Mouse (Mus musculus): ENCODE data around the gene Il22ra2. TPM values are rescaled to one million over a fixed set of nuclear protein-coding genes. Genes with fewer than 3 reads are reported as not detected.

Il22ra2 gene
- polyA plus RNA-seq, 1 experiment from 2014 or later: not detected

DNA sequence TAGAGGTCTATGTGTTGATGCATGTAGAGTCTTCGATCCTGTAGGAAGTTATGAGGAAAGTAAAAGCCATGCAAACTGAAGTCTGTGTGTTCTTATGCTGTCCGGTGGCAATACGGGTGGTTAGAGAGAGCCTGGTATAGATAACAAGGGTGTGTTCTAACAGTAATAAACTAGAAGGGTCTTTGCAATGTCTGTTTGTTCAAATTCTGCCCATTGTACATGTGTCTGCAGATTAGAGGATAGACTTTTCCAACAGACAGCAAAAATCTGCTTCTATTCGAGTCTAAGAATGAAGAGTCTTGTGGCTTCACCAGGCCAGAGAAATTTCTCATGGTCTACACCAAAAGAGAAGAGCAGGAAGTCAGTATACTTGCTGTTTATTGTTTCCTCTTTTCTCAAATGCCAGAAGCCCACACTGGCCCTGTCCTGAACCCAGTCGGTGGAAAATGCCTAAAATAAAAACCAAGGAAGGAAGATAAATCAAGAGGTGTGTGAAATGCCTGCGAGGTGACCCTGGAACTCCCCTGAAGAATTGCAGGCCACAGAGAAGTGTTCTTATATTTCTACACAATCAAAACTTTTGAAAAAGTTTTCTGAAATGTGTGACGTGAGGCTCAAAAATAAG lies 38.9 kb upstream of the Il22ra2 start:
- no peaks in the 10 kb centered on the region; the same call in 1 of the 2 replicates for H3K4me1 ChIP-seq (ENCODE audit: insufficient read depth)
- H3K36me3 ChIP-seq (ENCODE audit: insufficient read depth): no peaks in the 10 kb centered on the region
- no peaks in the 10 kb centered on the region for H3K27me3 ChIP-seq (ENCODE audit: insufficient read depth, low read length)
- no peak overlapping the region for H3K4me3 ChIP-seq (ENCODE audit: low read depth, low read length)
- H3K9me3 ChIP-seq (ENCODE audit: low read depth, low read length): no peaks in the 10 kb centered on the region
- 71% methylated on average over 7 of the region's 7 CpGs for WGBS
- H3K27ac ChIP-seq (ENCODE audit: low read depth): 0 out of 2 replicates have a peak overlapping the region, but pooled peaks have one; percentile 24
- ATAC-seq (ENCODE audit: insufficient read depth): no peak
- H3K9ac ChIP-seq: no peak overlapping the region
- no peak for TF ChIP-seq CTCF (IDR thresholded peaks at IDR 0.05; ENCODE audit: low read depth)
- H3K4me2 ChIP-seq: no peak overlapping the region
- DNase-seq: no peak

DNA sequence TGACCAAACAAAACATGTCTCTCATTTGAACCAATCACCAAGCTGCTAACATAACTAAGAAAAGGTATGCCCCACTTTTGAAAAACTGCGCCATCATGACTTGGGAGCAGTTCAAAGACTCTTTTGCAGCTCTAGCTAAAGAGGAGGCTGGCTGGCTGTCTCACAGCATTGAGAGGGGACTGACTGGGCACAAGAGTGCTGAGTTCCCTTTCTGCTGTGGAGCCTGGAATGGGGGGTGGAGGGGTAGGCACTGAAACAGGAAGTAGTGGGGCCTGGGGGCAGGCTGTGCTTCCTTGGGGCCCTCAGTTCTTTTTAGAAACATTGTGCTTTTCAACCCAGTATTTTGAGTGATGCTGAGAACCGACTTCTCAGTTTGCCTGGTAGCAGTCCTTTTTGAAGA lies 37.7 kb upstream of the Il22ra2 start:
- Histone ChIP-seq H3K4me3 (ENCODE audit: low read depth, low read length) (no peak overlapping the region), H3K36me3 (ENCODE audit: insufficient read depth) (no peaks in the 10 kb centered on the region), H3K9ac (no peak overlapping the region), H3K27ac (ENCODE audit: low read depth) (no peak overlapping the region), H3K27me3 (ENCODE audit: insufficient read depth, low read length) (no peaks in the 10 kb centered on the region), H3K4me2 (no peak overlapping the region), H3K9me3 (ENCODE audit: low read depth, low read length) (no peaks in the 10 kb centered on the region), H3K4me1 (ENCODE audit: insufficient read depth) (no peaks in the 10 kb centered on the region)
- TF ChIP-seq CTCF (IDR thresholded peaks at IDR 0.05; ENCODE audit: low read depth): no peak
- no peak for ATAC-seq (ENCODE audit: insufficient read depth)
- no peak for DNase-seq
- WGBS: 80% methylated on average over 2 of the region's 2 CpGs

DNA sequence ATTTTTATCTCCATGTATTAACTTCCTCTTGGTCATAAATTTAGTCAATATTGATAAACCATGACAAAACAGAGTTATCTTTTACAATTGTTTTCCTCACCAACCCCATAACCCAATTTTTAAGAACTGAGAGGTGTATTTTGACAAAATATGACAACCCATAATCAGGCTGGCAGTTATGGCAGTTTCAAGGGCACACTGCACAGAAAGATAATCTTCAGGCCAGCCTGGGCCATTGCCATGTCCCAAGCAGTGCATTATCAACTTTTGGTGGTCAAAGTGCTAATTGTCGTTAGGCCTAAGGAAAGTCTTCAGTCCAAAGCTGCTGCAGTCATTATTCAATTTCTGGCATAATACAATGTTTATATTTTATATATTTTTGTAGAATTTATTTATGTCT lies 37.0 kb upstream of the Il22ra2 start:
- no peaks in the 10 kb centered on the region for H3K4me1 ChIP-seq (ENCODE audit: insufficient read depth)
- ATAC-seq (ENCODE audit: insufficient read depth) (no peak), DNase-seq (no peak)
- TF ChIP-seq CTCF (IDR thresholded peaks at IDR 0.05; ENCODE audit: low read depth): no peak
- no peak overlapping the region for H3K9ac ChIP-seq
- H3K36me3 ChIP-seq (ENCODE audit: insufficient read depth): no peaks in the 10 kb centered on the region
- no peak overlapping the region for H3K4me2 ChIP-seq
- H3K4me3 ChIP-seq (ENCODE audit: low read depth, low read length): no peak overlapping the region
- no peak overlapping the region for H3K27ac ChIP-seq (ENCODE audit: low read depth)
- H3K9me3 ChIP-seq (ENCODE audit: low read depth, low read length): no peaks in the 10 kb centered on the region
- WGBS: 63% methylated on average over 1 of the region's 1 CpGs
- H3K27me3 ChIP-seq (ENCODE audit: insufficient read depth, low read length): no peaks in the 10 kb centered on the region

DNA sequence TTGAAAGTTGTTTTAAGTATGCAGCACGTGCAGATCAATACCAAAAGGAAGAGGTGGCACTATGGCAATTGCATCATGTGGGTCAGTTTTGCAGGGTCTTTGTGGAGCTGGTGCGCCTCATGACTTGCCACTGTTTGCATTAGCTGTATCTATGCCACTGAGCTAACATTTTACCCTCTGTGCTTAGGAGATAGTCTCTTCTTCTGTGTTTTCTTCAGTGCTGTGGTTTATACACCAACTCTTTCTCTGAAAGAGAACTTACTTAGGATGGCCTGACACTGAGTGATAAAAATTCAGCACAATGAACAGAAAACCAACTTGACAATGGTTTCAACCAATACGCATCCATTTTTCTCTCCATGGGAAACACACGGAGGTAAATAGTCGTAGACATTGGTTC lies 35.9 kb upstream of the Il22ra2 start:
- ATAC-seq (ENCODE audit: insufficient read depth) (no peak), DNase-seq (no peak)
- 83% methylated on average over 5 of the region's 5 CpGs for WGBS
- H3K36me3 ChIP-seq (ENCODE audit: insufficient read depth): no peaks in the 10 kb centered on the region
- no peak overlapping the region for H3K9ac ChIP-seq
- no peak for TF ChIP-seq CTCF (IDR thresholded peaks at IDR 0.05; ENCODE audit: low read depth)
- H3K9me3 ChIP-seq (ENCODE audit: low read depth, low read length): no peaks in the 10 kb centered on the region
- H3K27ac ChIP-seq (ENCODE audit: low read depth): no peak overlapping the region
- no peak overlapping the region for H3K4me3 ChIP-seq (ENCODE audit: low read depth, low read length)
- no peaks in the 10 kb centered on the region for H3K4me1 ChIP-seq (ENCODE audit: insufficient read depth)
- no peaks in the 10 kb centered on the region for H3K27me3 ChIP-seq (ENCODE audit: insufficient read depth, low read length)
- no peak overlapping the region for H3K4me2 ChIP-seq

DNA sequence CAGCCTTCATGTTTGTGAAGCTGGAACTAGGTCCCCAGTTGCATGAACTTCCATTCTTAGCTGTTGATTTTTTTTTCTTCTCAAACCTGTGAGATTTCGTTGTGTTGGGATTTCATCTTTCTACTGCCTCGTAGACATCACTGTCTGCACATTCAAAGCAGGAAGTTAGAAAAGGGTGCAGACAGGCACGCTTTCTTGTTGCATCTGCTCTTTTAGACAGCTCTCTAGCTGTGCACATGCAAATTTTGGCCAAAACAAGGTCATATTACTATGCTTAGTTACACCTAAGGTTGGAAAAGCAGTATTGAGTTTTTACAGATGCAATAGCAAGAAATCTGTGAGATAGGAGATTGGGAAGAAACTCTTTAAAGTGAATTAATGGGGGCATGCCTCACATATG lies 34.5 kb upstream of the Il22ra2 start:
- ATAC-seq (ENCODE audit: insufficient read depth) (no peak), DNase-seq (no peak)
- Histone ChIP-seq H3K9me3 (ENCODE audit: low read depth, low read length) (no peaks in the 10 kb centered on the region), H3K4me1 (ENCODE audit: insufficient read depth) (no peaks in the 10 kb centered on the region), H3K27me3 (ENCODE audit: insufficient read depth, low read length) (no peaks in the 10 kb centered on the region), H3K4me3 (ENCODE audit: low read depth, low read length) (no peak overlapping the region), H3K4me2 (no peak overlapping the region), H3K27ac (ENCODE audit: low read depth) (no peak overlapping the region), H3K9ac (no peak overlapping the region), H3K36me3 (ENCODE audit: insufficient read depth) (no peaks in the 10 kb centered on the region)
- 73% methylated on average over 3 of the region's 3 CpGs for WGBS
- TF ChIP-seq CTCF (IDR thresholded peaks at IDR 0.05; ENCODE audit: low read depth): no peak

DNA sequence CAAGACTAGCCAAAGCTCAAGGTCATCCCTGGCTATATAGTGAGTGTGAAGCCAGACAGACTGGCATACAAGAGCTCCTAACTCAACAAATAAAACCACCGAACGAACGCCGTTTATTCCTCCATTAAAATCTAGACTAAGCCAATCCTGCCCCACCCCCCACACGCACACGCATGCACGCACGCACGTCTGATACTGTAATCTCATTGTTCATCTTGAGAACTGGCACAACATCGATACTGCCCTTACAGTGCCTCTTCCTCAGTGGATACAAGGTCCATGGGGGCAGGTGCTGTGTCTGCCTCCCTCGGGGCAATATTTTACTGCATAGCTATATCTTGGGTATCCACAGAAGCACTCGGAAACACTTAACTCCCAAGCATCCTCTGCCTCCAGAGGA lies 32.2 kb upstream of the Il22ra2 start:
- no peaks in the 10 kb centered on the region for H3K9me3 ChIP-seq (ENCODE audit: low read depth, low read length)
- no peaks in the 10 kb centered on the region for H3K36me3 ChIP-seq (ENCODE audit: insufficient read depth)
- ATAC-seq (ENCODE audit: insufficient read depth): no peak
- H3K27me3 ChIP-seq (ENCODE audit: insufficient read depth, low read length): no peaks in the 10 kb centered on the region
- no peak overlapping the region for H3K4me3 ChIP-seq (ENCODE audit: low read depth, low read length)
- H3K4me1 ChIP-seq (ENCODE audit: insufficient read depth): no peaks in the 10 kb centered on the region
- DNase-seq: no peak
- no peak overlapping the region for H3K4me2 ChIP-seq
- H3K9ac ChIP-seq: no peak overlapping the region
- TF ChIP-seq CTCF (IDR thresholded peaks at IDR 0.05; ENCODE audit: low read depth): no peak
- WGBS: 84% methylated on average over 12 of the region's 12 CpGs
- H3K27ac ChIP-seq (ENCODE audit: low read depth): no peak overlapping the region

DNA sequence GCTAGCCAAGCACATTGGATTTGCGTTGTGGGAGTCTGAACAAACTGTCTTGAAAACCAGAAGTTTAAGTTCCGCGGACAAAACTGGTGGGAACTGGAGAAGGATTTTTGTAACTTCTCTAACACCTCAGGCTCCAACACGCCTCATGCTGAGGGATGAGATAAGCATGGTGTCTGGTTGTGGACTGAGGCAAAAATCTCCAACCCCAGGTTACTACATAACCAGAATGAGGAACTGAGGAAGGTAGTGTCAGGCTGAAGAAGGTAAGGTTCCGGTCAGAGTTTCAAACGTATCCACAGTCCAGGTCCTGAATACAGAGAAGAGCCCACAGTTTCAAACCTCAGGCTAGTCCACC lies 30.5 kb upstream of the Il22ra2 start:
- H3K4me2 ChIP-seq: peak overlapping the region; percentile 71
- H3K27me3 ChIP-seq (ENCODE audit: insufficient read depth, low read length): no peaks in the 10 kb centered on the region
- TF ChIP-seq CTCF (IDR thresholded peaks at IDR 0.05; ENCODE audit: low read depth): no peak
- no peaks in the 10 kb centered on the region for H3K4me1 ChIP-seq (ENCODE audit: insufficient read depth)
- WGBS: 28% methylated on average over 6 of the region's 6 CpGs
- no peaks in the 10 kb centered on the region for H3K36me3 ChIP-seq (ENCODE audit: insufficient read depth)
- no peak overlapping the region for H3K9ac ChIP-seq
- no peak for ATAC-seq (ENCODE audit: insufficient read depth)
- no peaks in the 10 kb centered on the region for H3K9me3 ChIP-seq (ENCODE audit: low read depth, low read length)
- DNase-seq: no peak
- peak overlapping the region; percentile 20; the same call in 1 of the 2 replicates for H3K27ac ChIP-seq (ENCODE audit: low read depth)
- H3K4me3 ChIP-seq (ENCODE audit: low read depth, low read length): peak overlapping the region; percentile 71

Measured in lung, embryonic 14.5 days (tissue).